Mouse (Mus musculus) limb, embryonic 12.5 days (tissue): ENCODE measurements around the gene Slc30a4. TPM values are rescaled to one million over a fixed set of nuclear protein-coding genes. Genes with fewer than 3 reads are reported as not detected.

Experiments
- ATAC-seq: fragments of 200-750 bp; cut with Nextera tagmentation; 2 replicates; pipeline ENCODE4 v1.8.0; 2017; ENCODE audit warnings: low read depth, moderate TSS enrichment; ENCODE audit not compliant: insufficient number of reproducible peaks, insufficient read depth, low FRiP score, low TSS enrichment
- H3K27ac ChIP-seq: fragments of 300-500 bp; sonication (generic); 2 replicates; pipeline ENCODE4 v1.5.1; 2016; ENCODE audit warnings: mild to moderate bottlenecking, moderate library complexity
- H3K27me3 ChIP-seq: fragments of 300-500 bp; sonication (generic); 2 replicates; pipeline ENCODE4 v1.6.1; 2016; ENCODE audit warnings: mild to moderate bottlenecking, moderate library complexity
- H3K36me3 ChIP-seq: fragments of 300-500 bp; sonication (generic); 2 replicates; pipeline ENCODE4 v1.6.1; 2016; ENCODE audit warnings: mild to moderate bottlenecking, moderate library complexity
- H3K4me1 ChIP-seq: fragments of 300-500 bp; sonication (generic); replicated peaks from 2 replicates; pipeline ENCODE4 v1.6.1; 2016
- H3K4me2 ChIP-seq: fragments of 300-500 bp; sonication (generic); 2 replicates; pipeline ENCODE4 v1.6.1; 2016; ENCODE audit warnings: mild to moderate bottlenecking, moderate library complexity
- H3K4me3 ChIP-seq: fragments of 300-500 bp; sonication (generic); replicated peaks from 2 replicates; pipeline ENCODE4 v1.5.1; 2016; ENCODE audit warnings: mild to moderate bottlenecking
- H3K9ac ChIP-seq: fragments of 300-500 bp; sonication (generic); replicated peaks from 2 replicates; pipeline ENCODE4 v1.6.1; 2016; ENCODE audit warnings: mild to moderate bottlenecking, moderate library complexity
- H3K9me3 ChIP-seq: fragments of 300-500 bp; sonication (generic); 2 replicates; pipeline ENCODE4 v1.6.1; 2016; ENCODE audit warnings: mild to moderate bottlenecking, moderate library complexity
- WGBS: fragments of 180-500 bp; shearing (Covaris S2); methylation state at CpG from one replicate; pipeline ENCODE4 v1.1.7; 2016; 5-methylcytosine and 5-hydroxymethylcytosine counted together
- microRNA counts: library from miRNA; unstranded; fragments of <30 nt; microRNA quantifications from one replicate; lab custom pipeline; 2017
- microRNA-seq: library from miRNA; unstranded; fragments of <30 nt; microRNA quantifications from one replicate; pipeline ENCODE4, GENCODE M21; 2017
- polyA plus RNA-seq: library from polyadenylated mRNA; unstranded; fragments of >200 nt; fragmentation: Nextera tagmentation; extraction: Ambion mirVana; gene quantifications from 2 replicates; pipeline ENCODE4 v1.2.1, GENCODE M21; 2016

The Slc30a4 gene
- polyA plus RNA-seq, 1 experiment from 2014 or later: 11.1 TPM

DNA sequence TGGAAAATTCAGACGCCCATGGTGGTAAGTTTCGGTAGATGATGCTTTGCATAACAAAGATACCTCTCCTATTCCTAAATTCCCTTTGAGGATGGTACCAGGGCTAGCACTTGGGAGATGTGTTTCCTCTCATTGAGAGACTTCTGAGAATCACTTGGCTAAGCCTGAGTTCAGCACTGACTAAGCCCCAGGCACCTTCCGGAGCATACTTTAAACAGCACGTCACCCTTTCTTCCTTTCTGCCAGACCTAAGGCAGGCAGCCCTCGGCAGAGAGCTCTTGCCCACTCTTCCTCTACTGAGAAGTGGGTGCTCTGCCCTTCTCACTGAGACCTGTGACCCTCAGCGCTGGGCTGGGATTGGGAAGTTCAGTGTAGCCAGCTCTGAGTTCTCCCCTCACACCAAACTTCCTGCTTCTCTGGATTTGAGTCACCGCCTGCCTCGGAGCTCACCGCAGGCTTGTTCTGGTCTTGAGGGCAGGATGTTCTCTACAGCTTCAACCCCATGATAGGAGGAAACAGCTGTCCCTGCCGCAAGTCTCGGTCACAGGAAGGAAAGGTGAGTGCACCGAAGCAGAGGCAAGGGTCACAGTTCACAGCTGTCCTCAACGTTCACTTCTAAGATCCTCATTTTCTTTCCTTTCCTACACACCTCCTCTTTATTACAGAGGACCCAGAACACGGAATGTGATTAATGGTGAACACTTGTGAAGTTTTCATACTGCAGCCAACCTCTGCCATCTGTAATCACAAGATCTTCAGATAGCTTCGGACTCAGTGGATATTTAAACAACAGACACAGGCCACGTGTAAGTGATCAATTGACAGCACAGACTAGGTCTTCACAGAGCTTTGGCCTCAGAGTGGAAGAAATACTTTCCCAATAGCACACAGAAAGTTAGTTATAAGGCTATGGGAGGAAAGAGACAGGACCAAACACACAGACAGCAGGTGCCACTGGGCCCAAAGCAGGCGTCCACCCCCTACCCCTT lies 50.1 kb downstream of the Slc30a4 start:
- 63% methylated on average over 17 of the region's 17 CpGs for WGBS

GRCm38 (mm10) chr2:122638673-122639072 lies 63.8 kb downstream of the Slc30a4 start:
- no peak overlapping the region for H3K27ac ChIP-seq
- 44% methylated on average over 5 of the region's 5 CpGs for WGBS
- peaks cover 8% of the 10 kb centered on the region; the same call in 1 of the 2 replicates for H3K36me3 ChIP-seq
- no peaks in the 10 kb centered on the region for H3K4me1 ChIP-seq
- peaks cover 14% of the 10 kb centered on the region for H3K27me3 ChIP-seq
- ATAC-seq: no peak
- H3K4me2 ChIP-seq: no peak overlapping the region
- H3K9ac ChIP-seq: no peak overlapping the region
- no peak overlapping the region for H3K4me3 ChIP-seq
- no peaks in the 10 kb centered on the region for H3K9me3 ChIP-seq

More for the DNA sequence above, 50.1 kb downstream of the Slc30a4 start:
- Histone ChIP-seq H3K4me3 (no peak overlapping the region), H3K9me3 (no peaks in the 10 kb centered on the region), H3K27ac (no peak overlapping the region), H3K4me2 (no peak overlapping the region), H3K9ac (no peak overlapping the region), H3K4me1 (no peaks in the 10 kb centered on the region), H3K27me3 (no peaks in the 10 kb centered on the region; the same call in 1 of the 2 replicates), H3K36me3 (no peaks in the 10 kb centered on the region)
- no peak for ATAC-seq

DNA sequence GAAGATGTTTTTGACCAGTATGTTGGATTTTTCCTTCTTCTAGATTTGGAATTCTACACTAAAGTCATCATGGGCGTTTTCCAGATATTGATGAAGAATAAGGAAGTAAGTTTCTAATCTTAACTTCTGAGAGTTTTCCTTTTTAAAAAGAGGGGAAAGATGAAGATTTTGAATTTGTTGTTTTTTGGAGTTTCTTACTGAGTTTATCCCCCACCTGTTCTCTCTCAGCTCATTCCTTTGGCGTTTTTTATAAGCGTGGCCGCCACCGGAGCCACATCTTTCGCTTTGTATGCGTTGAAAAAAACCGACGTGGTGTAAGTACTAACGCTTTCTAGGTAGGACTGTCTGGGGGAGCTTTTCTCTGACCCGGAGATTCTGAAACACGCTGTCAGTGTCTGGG lies 64.4 kb downstream of the Slc30a4 start:
- Histone ChIP-seq H3K4me1 (no peaks in the 10 kb centered on the region), H3K36me3 (peaks cover 14% of the 10 kb centered on the region), H3K4me3 (peak overlapping the region; percentile 38), H3K9ac (peak overlapping the region; percentile 40; the same call in 1 of the 2 replicates), H3K27ac (no peak overlapping the region), H3K4me2 (peak overlapping the region; percentile 69), H3K27me3 (peaks cover 14% of the 10 kb centered on the region), H3K9me3 (no peaks in the 10 kb centered on the region)
- no peak for ATAC-seq
- WGBS: 32% methylated on average over 12 of the region's 12 CpGs

- Histone ChIP-seq H3K9ac (peak overlapping the region; percentile 40; the same call in 1 of the 2 replicates), H3K36me3 (peaks cover 19% of the 10 kb centered on the region)
- ATAC-seq: peak; percentile 67; the same call in 1 of the 2 replicates
Observed at GRCm38 (mm10) chr2:122637526-122637997, 64.9 kb downstream of the Slc30a4 start.

DNA sequence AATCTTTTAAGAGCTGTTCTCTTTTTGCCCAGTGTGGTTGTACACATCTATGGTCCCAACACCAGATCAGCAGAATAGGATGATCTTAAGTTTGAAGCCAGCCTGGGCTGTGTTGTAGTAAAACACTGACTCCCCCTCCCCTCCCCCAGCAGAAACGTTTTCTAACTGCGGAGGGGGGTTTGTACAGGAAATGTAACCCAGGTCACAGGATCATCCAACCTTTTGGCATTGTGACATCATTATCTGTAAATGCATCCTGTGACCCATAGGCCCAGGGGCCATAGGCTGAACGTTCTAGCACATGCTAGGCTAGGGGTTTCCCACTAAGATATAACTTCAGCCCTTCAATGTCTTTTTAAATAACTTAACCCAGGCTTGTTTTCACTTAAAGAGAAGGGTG lies 65.8 kb downstream of the Slc30a4 start, which contains the start of gene AA467197:
TSS of gene AA467197 (plus strand) at position 301 of the 400 bp plus-strand sequence.
- no peak within 1 kb of the TSS for H3K27ac ChIP-seq
- H3K4me2 ChIP-seq: peak within 1 kb of the TSS; percentile 69
- peak within 1 kb of the TSS; percentile 40; the same call in 1 of the 2 replicates for H3K9ac ChIP-seq
- H3K27me3 ChIP-seq: peaks cover 14% of the 10 kb centered on the region
- WGBS: 61% methylated on average over 3 of the region's 3 CpGs
- peaks cover 9% of the 10 kb centered on the region; the same call in 1 of the 2 replicates for H3K4me1 ChIP-seq
- H3K9me3 ChIP-seq: no peaks in the 10 kb centered on the region
- no peak for ATAC-seq
- H3K4me3 ChIP-seq: peak within 1 kb of the TSS; percentile 38
- peaks cover 22% of the 10 kb centered on the region for H3K36me3 ChIP-seq

More at GRCm38 (mm10) chr2:122637526-122637997, 64.9 kb downstream of the Slc30a4 start:
- Histone ChIP-seq H3K27me3 (peaks cover 14% of the 10 kb centered on the region), H3K4me3 (peak overlapping the region; percentile 38), H3K4me2 (peak overlapping the region; percentile 69), H3K27ac (no peak overlapping the region), H3K9me3 (no peaks in the 10 kb centered on the region), H3K4me1 (no peaks in the 10 kb centered on the region)
- 1% methylated on average over 36 of the region's 36 CpGs for WGBS

MicroRNAs within 50 kb of the gene (microRNA counts, 519-probe panel; counts per million panel counts)
- microRNA mmu-miR-147 (lab: Ali Mortazavi, UCI): not detected

Small RNA genes lying within 50 kb of the gene (microRNA-seq; reads per million reads assigned to microRNA genes)
- gene Mir147: 3.7 reads per million, percentile 12 among the genes with 10 or more reads in this experiment

Other genes with a start within 250 kb of the Slc30a4 start
- gene Gm14085, start 217.7 kb downstream of the Slc30a4 start, polyA plus RNA-seq: not detected in 2 replicates
- gene Gatm, start 91.4 kb downstream of the Slc30a4 start, polyA plus RNA-seq: 19.6 and 20.5 TPM in 2 replicates
- gene AA467197, start 65.7 kb downstream of the Slc30a4 start, polyA plus RNA-seq: 0.41 and 0.47 TPM in 2 replicates
- gene Bloc1s6, start 35.8 kb upstream of the Slc30a4 start, polyA plus RNA-seq: 56.9 and 61.3 TPM in 2 replicates
- gene Sqor, start 62.6 kb upstream of the Slc30a4 start, polyA plus RNA-seq: 3.2 and 3.4 TPM in 2 replicates